Mouse (Mus musculus) retina, postnatal 7 days (tissue): ENCODE measurements around the gene Fut11.
"Not testable (repeated sequence)": the region's sequence is repeated elsewhere in the genome, so short reads cannot be mapped to it uniquely, and the experiment has no call there.

Experiments
- DNase-seq: peaks from one replicate; pipeline ENCODE4 v3.0.0-alpha.2; 2012; ENCODE audit warnings: low read depth, low spot score

The Fut11 gene

GRCm38 (mm10) chr14:20674064-20674833 is 20.5 kb upstream of the Fut11 start, which contains the start of gene Sec24c:
Gene Sec24c, plus strand, starts transcription at chr14:20674308.
- peak; percentile 99 for DNase-seq

- DNase-seq: no peak
These were observed 16.9 kb upstream of the Fut11 start for GRCm38 (mm10) chr14:20677906-20678305.

- no peak for DNase-seq
These were observed 13.0 kb upstream of the Fut11 start for GRCm38 (mm10) chr14:20681742-20682141.

GRCm38 (mm10) chr14:20682498-20682897 is 12.3 kb upstream of the Fut11 start:
- DNase-seq: no peak

GRCm38 (mm10) chr14:20686576-20686975 is 8.2 kb upstream of the Fut11 start:
- DNase-seq: no peak

- DNase-seq: no peak
These were observed 5.8 kb upstream of the Fut11 start for GRCm38 (mm10) chr14:20689009-20689408.

- no peak for DNase-seq
These were observed 3.0 kb upstream of the Fut11 start for GRCm38 (mm10) chr14:20691772-20692171.

- no peak for DNase-seq
These were observed 1.1 kb upstream of the Fut11 start for GRCm38 (mm10) chr14:20693589-20694101.

- DNase-seq: no peak
These were observed 434 bp upstream of the Fut11 start for GRCm38 (mm10) chr14:20694185-20694883.

GRCm38 (mm10) chr14:20695761-20696520 is 1.2 kb downstream of the Fut11 start:
- no peak for DNase-seq

GRCm38 (mm10) chr14:20696986-20697385 is 2.2 kb downstream of the Fut11 start:
- DNase-seq: no peak

GRCm38 (mm10) chr14:20698515-20698914 is 3.7 kb downstream of the Fut11 start:
- no peak for DNase-seq

GRCm38 (mm10) chr14:20700362-20700761 is 5.6 kb downstream of the Fut11 start:
- DNase-seq: no peak

GRCm38 (mm10) chr14:20701554-20701953 is 6.8 kb downstream of the Fut11 start:
- no peak for DNase-seq

- DNase-seq: no peak
These were observed 7.5 kb downstream of the Fut11 start for GRCm38 (mm10) chr14:20702096-20702740.

GRCm38 (mm10) chr14:20702741-20703381 is 8.1 kb downstream of the Fut11 start, which contains the start of gene Chchd1:
Gene Chchd1, plus strand, starts transcription at chr14:20703006.
- DNase-seq: peak; percentile 82

- DNase-seq: not testable (repeated sequence)
These were observed 8.7 kb downstream of the Fut11 start for GRCm38 (mm10) chr14:20703461-20703860.

GRCm38 (mm10) chr14:20707201-20708190 is 12.7 kb downstream of the Fut11 start, which contains the start of gene Zswim8:
Gene Zswim8, plus strand, starts transcription at chr14:20707552.
- peak; percentile 84 for DNase-seq

GRCm38 (mm10) chr14:20708239-20708638 is 13.5 kb downstream of the Fut11 start:
- no peak for DNase-seq

- no peak for DNase-seq
These were observed 19.1 kb downstream of the Fut11 start for GRCm38 (mm10) chr14:20713832-20714231.
